Mouse (Mus musculus): Measurements from ENCODE around the gene Mctp2. TPM values are rescaled to one million over a fixed set of nuclear protein-coding genes. Genes with fewer than 3 reads are reported as not detected.

Mctp2 gene
- total and polyA plus RNA-seq, 3 experiments, result not detected

GRCm38 (mm10) chr7:72292232-72292913 lies 14.0 kb downstream of the Mctp2 start:
- no peaks in the 10 kb centered on the region for H3K79me2 ChIP-seq (ENCODE audit: control insufficient read depth, insufficient read depth, low read length, poor library complexity)
- H3K4me1 ChIP-seq (ENCODE audit: control insufficient read depth in 1 of 2, insufficient read depth in 2 of 2, low read length in 2 of 2), result no peaks in the 10 kb centered on the region
- no peak overlapping the region for H3K9ac ChIP-seq (ENCODE audit: control insufficient read depth, low read depth, low read length, poor library complexity, severe bottlenecking)
- no peak overlapping the region for H3K27ac ChIP-seq (ENCODE audit: control insufficient read depth, low read depth, low read length)
- H3K27me3 ChIP-seq (ENCODE audit: control insufficient read depth in 1 of 2, insufficient read depth in 2 of 2, low read length in 2 of 2), result no peaks in the 10 kb centered on the region
- H3K36me3 ChIP-seq (ENCODE audit: control insufficient read depth in 1 of 2, insufficient read depth in 2 of 2, low read length in 2 of 2), result no peaks in the 10 kb centered on the region
- no peak overlapping the region for H3K4me3 ChIP-seq (ENCODE audit: control insufficient read depth in 1 of 2, insufficient read depth in 1 of 2, low read depth in 2 of 2, low read length in 2 of 2)
- H3K9me3 ChIP-seq (replicated peaks; ENCODE audit: insufficient read depth, low read length), result no peaks in the 10 kb centered on the region
- DNase-seq (ENCODE audit: low read depth, low spot score), result no peak
- TF ChIP-seq UBTF (IDR thresholded peaks at IDR 0.05; ENCODE audit: borderline replicate concordance, insufficient read depth, low read depth, low read length) (no peak), KAT2A (conservative IDR thresholded peaks at IDR 0.05; ENCODE audit: low read depth, low read length) (no peak), POLR2A (IDR thresholded peaks at IDR 0.05; ENCODE audit: control insufficient read depth in 1 of 2, insufficient read depth in 1 of 2, low read depth in 1 of 2, low read length in 2 of 2, poor library complexity in 1 of 2) (no peak), TBP (IDR thresholded peaks at IDR 0.05; ENCODE audit: low read depth, low read length) (no peak), ETS1 (IDR thresholded peaks at IDR 0.05; ENCODE audit: low read depth, low read length) (no peak), MXI1 (IDR thresholded peaks at IDR 0.05; ENCODE audit: low read depth, low read length) (no peak), POLR2AphosphoS2 (IDR thresholded peaks at IDR 0.05; ENCODE audit: low read length) (no peak), MAFK (IDR thresholded peaks at IDR 0.05; ENCODE audit: borderline replicate concordance, low read depth, low read length) (no peak), SMC3 (IDR thresholded peaks at IDR 0.05; ENCODE audit: low read depth, low read length) (no peak), MYC (IDR thresholded peaks at IDR 0.05; ENCODE audit: low read depth, low read length) (no peak), POLR2AphosphoS5 (IDR thresholded peaks at IDR 0.05; ENCODE audit: borderline replicate concordance, low read depth, low read length) (no peak), NRF1 (IDR thresholded peaks at IDR 0.05; ENCODE audit: insufficient read depth, low read depth, low read length, poor library complexity, severe bottlenecking) (no peak), CTCF (IDR thresholded peaks at IDR 0.05 in 2 of 3, conservative IDR thresholded peaks at IDR 0.05 in 1 of 3; ENCODE audit: control insufficient read depth in 1 of 3, insufficient read depth in 1 of 3, low read depth in 2 of 3, low read length in 3 of 3, poor library complexity in 1 of 3, severe bottlenecking in 1 of 3) (no peak), TCF12 (IDR thresholded peaks at IDR 0.05; ENCODE audit: low read depth, low read length) (no peak)

DNA sequence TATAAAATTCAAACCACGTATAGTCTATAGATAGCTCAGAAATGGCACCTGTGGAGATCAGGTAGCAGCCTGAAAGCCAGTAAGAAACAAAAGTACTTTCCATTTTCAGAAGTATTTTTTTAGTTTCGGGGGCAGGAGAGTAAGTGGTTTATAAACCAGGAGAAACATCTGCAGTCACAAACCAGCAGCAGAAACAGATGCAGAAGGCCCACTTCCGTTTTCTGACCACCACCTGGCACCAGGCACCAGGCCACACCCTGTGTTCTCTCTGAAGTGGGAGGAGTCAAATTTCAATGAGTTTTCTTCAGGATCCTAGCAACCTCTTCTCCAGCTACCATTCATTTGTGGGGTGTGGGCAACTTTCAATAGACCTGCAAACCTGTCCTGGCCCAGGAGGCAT lies 25.7 kb downstream of the Mctp2 start:
- Histone ChIP-seq H3K27me3 (ENCODE audit: control insufficient read depth in 1 of 2, insufficient read depth in 2 of 2, low read length in 2 of 2) (no peaks in the 10 kb centered on the region), H3K9me3 (replicated peaks; ENCODE audit: insufficient read depth, low read length) (no peaks in the 10 kb centered on the region), H3K4me1 (ENCODE audit: control insufficient read depth in 1 of 2, insufficient read depth in 2 of 2, low read length in 2 of 2) (no peaks in the 10 kb centered on the region), H3K9ac (ENCODE audit: control insufficient read depth, low read depth, low read length, poor library complexity, severe bottlenecking) (no peak overlapping the region), H3K27ac (ENCODE audit: control insufficient read depth, low read depth, low read length) (no peak overlapping the region), H3K4me3 (ENCODE audit: control insufficient read depth in 1 of 2, insufficient read depth in 1 of 2, low read depth in 2 of 2, low read length in 2 of 2) (no peak overlapping the region), H3K79me2 (ENCODE audit: control insufficient read depth, insufficient read depth, low read length, poor library complexity) (no peaks in the 10 kb centered on the region), H3K36me3 (ENCODE audit: control insufficient read depth in 1 of 2, insufficient read depth in 2 of 2, low read length in 2 of 2) (no peaks in the 10 kb centered on the region)
- TF ChIP-seq ELF1 (IDR thresholded peaks at IDR 0.05; ENCODE audit: low read depth, low read length), result no peak
- no peak for TF ChIP-seq CTCF (IDR thresholded peaks at IDR 0.05 in 2 of 3, conservative IDR thresholded peaks at IDR 0.05 in 1 of 3; ENCODE audit: control insufficient read depth in 1 of 3, insufficient read depth in 1 of 3, low read depth in 2 of 3, low read length in 3 of 3, poor library complexity in 1 of 3, severe bottlenecking in 1 of 3)
- TF ChIP-seq NRF1 (IDR thresholded peaks at IDR 0.05; ENCODE audit: insufficient read depth, low read depth, low read length, poor library complexity, severe bottlenecking), result no peak
- no peak for TF ChIP-seq GABPA (IDR thresholded peaks at IDR 0.05; ENCODE audit: low read depth, low read length)
- TF ChIP-seq ZMIZ1 (IDR thresholded peaks at IDR 0.05; ENCODE audit: low read depth, low read length), result no peak
- no peak for TF ChIP-seq NELFE (IDR thresholded peaks at IDR 0.05; ENCODE audit: low read depth, low read length)
- TF ChIP-seq KAT2A (conservative IDR thresholded peaks at IDR 0.05; ENCODE audit: low read depth, low read length), result no peak
- no peak for TF ChIP-seq MEF2A (IDR thresholded peaks at IDR 0.05; ENCODE audit: extremely low read depth, insufficient replicate concordance, low read depth, low read length, poor library complexity, severe bottlenecking)
- no peak for TF ChIP-seq E2F4 (IDR thresholded peaks at IDR 0.05; ENCODE audit: borderline replicate concordance, low read depth, low read length)
- no peak for TF ChIP-seq UBTF (IDR thresholded peaks at IDR 0.05; ENCODE audit: borderline replicate concordance, insufficient read depth, low read depth, low read length)
- no peak for TF ChIP-seq MAFK (IDR thresholded peaks at IDR 0.05; ENCODE audit: borderline replicate concordance, low read depth, low read length)
- TF ChIP-seq TBP (IDR thresholded peaks at IDR 0.05; ENCODE audit: low read depth, low read length), result no peak
- TF ChIP-seq SMC3 (IDR thresholded peaks at IDR 0.05; ENCODE audit: low read depth, low read length), result no peak
- TF ChIP-seq USF2 (IDR thresholded peaks at IDR 0.05; ENCODE audit: borderline replicate concordance in 1 of 2, insufficient read depth in 1 of 2, low read depth in 1 of 2, low read length in 2 of 2), result no peak
- DNase-seq (ENCODE audit: low read depth, low spot score), result no peak
